Mouse (Mus musculus): Measurements from ENCODE around the gene Kifc1. TPM values are rescaled to one million over a fixed set of nuclear protein-coding genes. Genes with fewer than 3 reads are reported as not detected.
"Not testable (repeated sequence)": the region's sequence is repeated elsewhere in the genome, so short reads cannot be mapped to it uniquely, and the experiment has no call there.

Gene Kifc1
- polyA plus RNA-seq, 1 experiment from 2014 or later, result 7.5 TPM

- Histone ChIP-seq H3K4me1 (replicated peaks) (peaks cover 63% of the 10 kb centered on the region), H3K4me3 (replicated peaks) (peak overlapping the region; percentile 85)
- under 1% methylated on average over 14 of the region's 14 CpGs for WGBS (ENCODE audit: insufficient replicate concordance)
Measured at GRCm38 (mm10) chr17:33909869-33910250, 19.4 kb upstream of the Kifc1 start.

GRCm38 (mm10) chr17:33909077-33909868 is 18.8 kb upstream of the Kifc1 start, which contains the start of gene Daxx:
TSS of gene Daxx (plus strand) at chr17:33909414.
- Histone ChIP-seq H3K4me1 (replicated peaks) (peaks cover 60% of the 10 kb centered on the region), H3K9ac (peak within 1 kb of the TSS; percentile 89), H3K9me3 (replicated peaks) (no peaks in the 10 kb centered on the region), H3K4me2 (peak within 1 kb of the TSS; percentile 100), H3K27me3 (no peaks in the 10 kb centered on the region), H3K4me3 (replicated peaks) (peak within 1 kb of the TSS; percentile 85), H3K27ac (replicated peaks) (peak within 1 kb of the TSS; percentile 93), H3K36me3 (replicated peaks) (peaks cover 36% of the 10 kb centered on the region)
- peak; percentile 94 for ATAC-seq (ENCODE audit: insufficient read depth)
- WGBS (ENCODE audit: insufficient replicate concordance), result under 1% methylated on average over 68 of the region's 68 CpGs

More at GRCm38 (mm10) chr17:33909869-33910250, 19.4 kb upstream of the Kifc1 start:
- Histone ChIP-seq H3K9me3 (replicated peaks) (no peaks in the 10 kb centered on the region), H3K9ac (peak overlapping the region; percentile 89), H3K27ac (replicated peaks) (peak overlapping the region; percentile 93), H3K36me3 (replicated peaks) (peaks cover 42% of the 10 kb centered on the region), H3K4me2 (peak overlapping the region; percentile 100), H3K27me3 (no peaks in the 10 kb centered on the region)
- ATAC-seq (ENCODE audit: insufficient read depth), result no peak

GRCm38 (mm10) chr17:33908331-33909076 is 18.0 kb upstream of the Kifc1 start:
- Histone ChIP-seq H3K27ac (replicated peaks) (peak overlapping the region; percentile 93), H3K4me3 (replicated peaks) (peak overlapping the region; percentile 85), H3K4me2 (peak overlapping the region; percentile 100), H3K27me3 (no peaks in the 10 kb centered on the region), H3K9ac (peak overlapping the region; percentile 89), H3K9me3 (replicated peaks) (no peaks in the 10 kb centered on the region), H3K4me1 (replicated peaks) (peaks cover 62% of the 10 kb centered on the region), H3K36me3 (replicated peaks) (peaks cover 28% of the 10 kb centered on the region)
- ATAC-seq (ENCODE audit: insufficient read depth), result peak; percentile 58
- WGBS (ENCODE audit: insufficient replicate concordance), result under 1% methylated on average over 43 of the region's 44 CpGs

- not testable (repeated sequence) for H3K27me3 ChIP-seq; H3K4me3 ChIP-seq (replicated peaks); H3K4me2 ChIP-seq; H3K36me3 ChIP-seq (replicated peaks); H3K9me3 ChIP-seq (replicated peaks); H3K9ac ChIP-seq; ATAC-seq (ENCODE audit: insufficient read depth)
- H3K27ac ChIP-seq (replicated peaks), result peak within 1 kb of the TSS; percentile 67; the same call in 1 of the 2 replicates
- peaks cover 72% of the 10 kb centered on the region for H3K4me1 ChIP-seq (replicated peaks)
- WGBS (ENCODE audit: insufficient replicate concordance), result 36% methylated on average over 4 of the region's 4 CpGs
Measured at GRCm38 (mm10) chr17:33904835-33905234, 14.4 kb upstream of the Kifc1 start, which contains the start of gene Platr17. TSS of gene Platr17 (plus strand) at chr17:33905135.

- H3K27me3 ChIP-seq; H3K4me2 ChIP-seq; H3K4me3 ChIP-seq (replicated peaks); H3K9me3 ChIP-seq (replicated peaks); H3K9ac ChIP-seq; ATAC-seq (ENCODE audit: insufficient read depth); H3K36me3 ChIP-seq (replicated peaks): not testable (repeated sequence)
- 58% methylated on average over 6 of the region's 6 CpGs for WGBS (ENCODE audit: insufficient replicate concordance)
- Histone ChIP-seq H3K4me1 (replicated peaks) (peaks cover 75% of the 10 kb centered on the region), H3K27ac (replicated peaks) (peak overlapping the region; percentile 67; the same call in 1 of the 2 replicates)
Measured at GRCm38 (mm10) chr17:33903911-33904651, 13.6 kb upstream of the Kifc1 start.

- Histone ChIP-seq H3K27ac (replicated peaks) (peak overlapping the region; percentile 67), H3K9me3 (replicated peaks) (no peaks in the 10 kb centered on the region), H3K4me3 (replicated peaks) (no peak overlapping the region), H3K9ac (no peak overlapping the region), H3K36me3 (replicated peaks) (no peaks in the 10 kb centered on the region), H3K27me3 (no peaks in the 10 kb centered on the region), H3K4me1 (replicated peaks) (peaks cover 75% of the 10 kb centered on the region), H3K4me2 (peak overlapping the region; percentile 41)
- ATAC-seq (ENCODE audit: insufficient read depth), result no peak
- WGBS (ENCODE audit: insufficient replicate concordance), result 22% methylated on average over 7 of the region's 7 CpGs
Measured at GRCm38 (mm10) chr17:33902491-33902890, 12.0 kb upstream of the Kifc1 start.

- Histone ChIP-seq H3K4me1 (replicated peaks) (peaks cover 75% of the 10 kb centered on the region), H3K4me2 (peak overlapping the region; percentile 41), H3K27me3 (no peaks in the 10 kb centered on the region), H3K36me3 (replicated peaks) (no peaks in the 10 kb centered on the region), H3K4me3 (replicated peaks) (no peak overlapping the region), H3K27ac (replicated peaks) (peak overlapping the region; percentile 67), H3K9ac (no peak overlapping the region), H3K9me3 (replicated peaks) (no peaks in the 10 kb centered on the region)
- whole genome bisulfite sequencing (ENCODE audit: insufficient replicate concordance), result 70% methylated on average over 4 of the region's 4 CpGs
- no peak for ATAC-seq (ENCODE audit: insufficient read depth)
Measured at GRCm38 (mm10) chr17:33902079-33902478, 11.6 kb upstream of the Kifc1 start.

GRCm38 (mm10) chr17:33901653-33902052 is 11.2 kb upstream of the Kifc1 start:
- Histone ChIP-seq H3K4me3 (replicated peaks) (no peak overlapping the region), H3K9ac (no peak overlapping the region), H3K4me2 (no peak overlapping the region), H3K27ac (replicated peaks) (peak overlapping the region; percentile 67; the same call in 1 of the 2 replicates), H3K36me3 (replicated peaks) (no peaks in the 10 kb centered on the region), H3K9me3 (replicated peaks) (no peaks in the 10 kb centered on the region), H3K4me1 (replicated peaks) (peaks cover 77% of the 10 kb centered on the region), H3K27me3 (no peaks in the 10 kb centered on the region)
- WGBS (ENCODE audit: insufficient replicate concordance), result 65% methylated on average over 4 of the region's 4 CpGs
- no peak for ATAC-seq (ENCODE audit: insufficient read depth)

GRCm38 (mm10) chr17:33900989-33901314 is 10.5 kb upstream of the Kifc1 start:
- H3K27ac ChIP-seq (replicated peaks), result no peak overlapping the region

GRCm38 (mm10) chr17:33900281-33900988 is 10.0 kb upstream of the Kifc1 start:
- Histone ChIP-seq H3K4me1 (replicated peaks) (peaks cover 77% of the 10 kb centered on the region), H3K27me3 (no peaks in the 10 kb centered on the region), H3K36me3 (replicated peaks) (no peaks in the 10 kb centered on the region), H3K4me2 (peak overlapping the region; percentile 32; the same call in 1 of the 2 replicates), H3K4me3 (replicated peaks) (no peak overlapping the region), H3K27ac (replicated peaks) (peak overlapping the region; percentile 90), H3K9me3 (replicated peaks) (no peaks in the 10 kb centered on the region), H3K9ac (0 out of 2 replicates have a peak overlapping the region, but pooled peaks have one; percentile 30)
- WGBS (ENCODE audit: insufficient replicate concordance), result 46% methylated on average over 7 of the region's 7 CpGs
- ATAC-seq (ENCODE audit: insufficient read depth), result peak; percentile 45

More at GRCm38 (mm10) chr17:33900989-33901314, 10.5 kb upstream of the Kifc1 start:
- Histone ChIP-seq H3K27me3 (no peaks in the 10 kb centered on the region), H3K4me1 (replicated peaks) (peaks cover 77% of the 10 kb centered on the region), H3K36me3 (replicated peaks) (no peaks in the 10 kb centered on the region), H3K9me3 (replicated peaks) (no peaks in the 10 kb centered on the region), H3K9ac (no peak overlapping the region), H3K4me3 (replicated peaks) (no peak overlapping the region), H3K4me2 (no peak overlapping the region)
- WGBS (ENCODE audit: insufficient replicate concordance), result 78% methylated on average over 4 of the region's 4 CpGs
- ATAC-seq (ENCODE audit: insufficient read depth), result no peak

All from liver, embryonic 15.5 days (tissue).